Mouse (Mus musculus) liver, embryonic 14.5 days (tissue): ENCODE data around the gene Gpr150.

Source experiments
- CTCF ChIP-seq: IDR thresholded peaks from 2 replicates; pipeline ENCODE4 v1.5.1; 2016; ENCODE audit warnings: antibody characterized with exemption, low read depth, control low read depth
- EP300 ChIP-seq: IDR thresholded peaks from 2 replicates; pipeline ENCODE4 v1.6.1; 2016; ENCODE audit warnings: antibody characterized with exemption, low read depth

GRCm38 (mm10) chr13:76055391-76056232 lies 1.2 kb downstream of the Gpr150 start:
- TF ChIP-seq CTCF (no peak), EP300 (no peak)
